Mouse (Mus musculus) urinary bladder, adult 2 months (tissue): ENCODE data around the gene Klkb1. TPM values are rescaled to one million over a fixed set of nuclear protein-coding genes. Genes with fewer than 3 reads are reported as not detected.
"Not testable (repeated sequence)": the region's sequence is repeated elsewhere in the genome, so short reads cannot be mapped to it uniquely, and the experiment has no call there.

Experiments used
- DNase-seq: peaks from one replicate; pipeline ENCODE4 v3.0.0; 2022; ENCODE audit warnings: low spot score
- polyA plus RNA-seq: library from polyadenylated mRNA; depleted of rRNA; stranded (reverse); fragments of >200 nt; gene quantifications from 2 replicates; pipeline ENCODE4 v1.2.3, GENCODE M21; 2012; rRNA removed

Klkb1 gene
- polyA plus RNA-seq = 0.01 and 0.03 TPM in 2 replicates

DNA sequence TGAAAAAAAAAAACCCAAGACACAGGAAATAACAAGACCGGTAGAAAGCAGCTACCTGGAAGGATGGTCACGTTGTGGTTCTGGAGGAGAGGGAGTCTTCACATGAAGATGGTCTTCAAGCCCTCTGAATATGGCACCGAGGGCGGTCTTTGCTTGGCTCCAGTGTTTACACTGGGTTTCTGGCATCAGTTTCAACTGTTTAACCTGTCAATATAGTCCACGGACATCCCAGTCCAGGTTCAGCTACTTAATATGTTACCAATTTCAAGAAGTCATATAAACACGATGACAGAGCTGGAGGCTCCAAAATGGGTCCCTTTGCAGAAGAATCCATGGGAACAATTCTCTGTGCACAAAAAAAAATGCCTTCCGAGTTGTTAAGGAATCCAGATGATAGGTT, at the start of gene Klkb1:
Klkb1 (minus strand) TSS at position 173 of the 400 bp plus-strand sequence.
- no peak for DNase-seq

DNA sequence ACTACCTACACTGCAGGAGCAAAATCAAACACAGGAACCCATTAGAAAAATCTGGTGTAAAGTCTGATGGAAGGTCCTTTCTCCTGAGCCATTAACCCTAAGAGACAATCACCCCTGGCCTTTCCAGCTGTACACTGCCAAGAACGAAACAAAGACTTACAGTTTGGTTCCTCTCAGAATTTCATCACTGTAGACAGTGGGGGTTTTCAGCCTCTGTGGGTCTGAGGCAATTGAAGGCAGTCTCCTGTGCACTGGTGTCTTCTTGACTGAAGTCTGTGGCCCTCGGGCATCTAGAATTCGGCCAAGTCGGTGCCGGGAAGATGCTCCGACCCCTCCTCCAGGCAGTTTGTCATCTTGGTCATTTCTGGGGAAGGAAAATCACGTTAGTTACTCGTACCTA, 49.6 kb upstream of the Klkb1 start:
- no peak for DNase-seq

DNA sequence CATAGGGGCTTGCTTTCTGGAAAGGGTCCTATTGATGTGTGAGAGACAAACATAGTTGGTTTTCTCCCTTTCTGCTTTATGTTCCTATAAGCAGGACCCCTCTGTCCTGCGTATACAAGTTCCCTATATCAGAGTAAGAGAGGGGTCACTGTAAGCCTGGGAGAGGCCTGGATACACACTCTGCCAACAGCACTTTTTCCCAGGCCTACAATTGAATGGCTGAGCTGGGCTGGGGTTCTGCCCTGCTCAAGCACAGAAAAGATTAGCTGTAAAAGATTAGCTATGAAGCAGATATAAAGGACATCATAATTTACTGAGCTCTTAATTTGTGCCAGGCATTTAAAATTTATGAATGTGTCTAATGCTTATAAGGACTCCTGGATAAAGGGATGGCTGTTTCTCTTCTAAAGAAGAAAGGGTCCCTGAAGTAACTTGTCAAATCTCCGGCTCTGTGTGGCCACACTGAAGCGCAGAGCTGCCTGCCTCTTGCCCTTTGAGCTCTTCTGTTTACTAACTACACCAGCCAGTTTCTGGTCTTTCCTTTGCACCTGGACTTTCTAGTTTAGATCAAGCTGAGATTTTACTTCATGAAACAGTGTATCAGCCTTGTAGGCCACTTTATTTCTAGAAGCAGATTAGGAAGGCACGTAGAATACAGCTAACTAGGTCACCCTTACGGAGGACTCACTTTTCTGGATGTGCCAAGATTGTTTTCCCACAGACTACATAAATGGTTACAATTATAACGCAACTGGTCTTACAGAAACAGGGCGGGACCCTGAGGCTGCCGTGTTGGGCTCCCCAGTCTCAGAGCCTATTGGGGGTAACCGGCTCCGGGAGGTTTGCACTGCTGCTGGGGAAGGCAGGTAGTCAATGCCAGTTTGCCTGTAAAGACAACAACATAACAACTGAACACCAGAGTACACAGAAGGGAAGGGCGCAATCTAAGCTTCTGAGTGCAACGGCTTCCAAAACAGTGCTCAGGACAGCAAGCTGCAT, 47.3 kb upstream of the Klkb1 start:
- DNase-seq = no peak

DNA sequence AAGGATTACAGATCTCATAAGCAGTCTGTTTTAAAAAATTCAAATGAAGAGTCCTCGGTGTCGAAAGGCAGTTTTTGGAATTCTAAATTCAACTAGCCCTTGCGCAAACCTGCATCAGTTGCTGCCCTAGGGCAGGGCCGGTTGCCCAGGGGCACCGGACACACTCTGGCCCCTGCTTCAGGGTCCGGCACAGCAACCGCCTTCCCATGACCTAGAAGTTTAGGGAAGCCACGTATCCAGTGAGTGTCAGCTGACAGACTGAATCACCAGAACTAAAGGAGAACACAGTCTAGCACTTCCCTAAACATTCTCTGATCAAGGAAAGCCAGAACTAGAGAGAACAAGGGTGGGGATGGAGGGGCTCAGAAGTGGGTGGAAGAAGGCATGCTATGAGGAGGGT, 38.8 kb upstream of the Klkb1 start:
- DNase-seq = no peak

DNA sequence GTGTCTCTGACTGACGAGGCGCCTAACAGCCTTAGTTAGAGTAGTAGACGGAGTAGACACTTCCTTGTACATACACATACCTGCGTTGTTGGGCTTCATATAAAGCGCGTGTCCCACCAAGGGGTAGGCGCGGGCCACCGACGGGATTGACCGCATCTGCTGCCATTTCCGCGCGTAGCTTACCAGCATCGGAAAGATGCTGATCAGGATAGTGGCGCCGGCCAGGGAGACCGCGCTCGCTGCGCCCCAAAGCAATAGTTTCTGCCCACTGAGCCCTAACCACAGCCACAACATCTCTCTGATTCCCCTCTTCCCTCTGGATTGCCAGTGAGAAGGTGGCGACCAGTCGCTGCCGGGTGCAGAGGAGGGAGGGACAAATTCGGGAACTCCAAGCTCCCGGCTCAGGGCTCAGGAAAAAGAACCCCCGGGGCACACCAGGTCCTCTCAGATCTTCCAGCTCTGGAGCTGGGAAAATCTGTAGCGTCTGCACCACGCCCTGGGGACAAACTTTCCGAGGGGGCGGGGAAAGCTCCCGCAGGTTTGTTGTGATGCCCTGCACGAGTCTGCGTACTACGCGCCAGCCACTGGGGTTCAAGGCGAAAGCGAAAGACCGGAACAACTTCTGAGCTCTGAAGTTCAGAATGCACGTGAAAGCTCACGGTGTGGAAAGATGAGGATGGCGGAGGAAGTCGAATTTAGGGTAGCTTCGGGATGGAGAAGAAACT, 38.2 kb upstream of the Klkb1 start, which contains the start of gene Cyp4v3:
Cyp4v3 (minus strand) TSS at position 532 of the 725 bp plus-strand sequence.
- peak; percentile 54 for DNase-seq

DNA sequence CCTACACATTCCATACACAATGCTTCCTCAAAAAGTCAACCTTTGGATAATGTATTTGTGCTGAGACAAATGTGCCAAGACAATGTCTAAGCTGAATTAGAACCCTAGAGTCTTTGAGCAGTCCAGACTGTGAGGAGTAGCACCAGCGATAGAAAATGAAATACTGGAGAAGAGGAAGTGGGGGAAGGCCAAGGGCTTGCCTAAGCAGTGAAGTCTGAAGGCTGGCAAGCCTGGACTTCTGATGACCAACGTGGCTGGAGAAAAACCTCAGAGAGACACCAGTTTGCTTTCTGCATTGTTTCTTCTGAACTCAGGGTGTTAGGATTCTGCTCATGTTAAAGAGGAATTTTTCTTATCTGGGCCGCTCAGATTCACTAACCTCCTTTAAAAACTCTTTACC, 36.2 kb upstream of the Klkb1 start:
- DNase-seq = no peak

DNA sequence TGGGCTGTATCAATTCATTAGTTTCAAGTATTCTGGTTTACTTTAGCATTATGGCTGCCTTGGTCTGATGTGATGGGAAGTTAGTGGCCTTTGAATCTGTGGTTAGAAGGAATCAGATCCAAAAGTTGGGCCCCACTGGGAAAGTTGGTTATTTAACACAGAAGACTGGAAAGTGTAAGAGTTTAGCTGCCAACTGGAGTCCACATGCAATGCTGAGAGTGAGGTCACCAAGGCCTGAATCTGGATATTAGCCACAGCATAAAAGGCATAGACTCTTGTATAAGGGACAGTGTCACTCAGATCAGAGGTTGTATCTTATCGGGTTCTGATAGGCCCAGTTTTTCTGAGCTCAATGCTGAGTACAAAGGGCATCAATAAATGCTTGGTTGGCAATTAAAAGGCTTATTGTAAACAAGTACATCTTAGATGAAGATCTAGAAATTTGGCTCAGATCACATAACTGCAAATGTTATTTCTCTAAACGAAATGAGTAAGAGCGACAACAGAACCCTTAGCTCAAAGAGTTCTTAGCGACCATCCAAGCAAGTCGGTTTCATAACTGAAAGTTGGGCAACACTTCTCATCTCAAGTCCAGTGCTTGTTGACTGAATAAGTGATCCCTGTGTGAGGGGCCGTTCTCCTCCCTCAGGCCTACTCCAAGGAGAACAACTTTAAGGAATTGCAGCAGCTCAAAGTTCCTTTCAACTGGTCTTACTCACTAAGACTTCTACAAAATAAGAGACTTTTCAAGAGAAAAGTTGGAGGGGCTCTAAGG, 34.7 kb upstream of the Klkb1 start:
- DNase-seq = no peak

DNA sequence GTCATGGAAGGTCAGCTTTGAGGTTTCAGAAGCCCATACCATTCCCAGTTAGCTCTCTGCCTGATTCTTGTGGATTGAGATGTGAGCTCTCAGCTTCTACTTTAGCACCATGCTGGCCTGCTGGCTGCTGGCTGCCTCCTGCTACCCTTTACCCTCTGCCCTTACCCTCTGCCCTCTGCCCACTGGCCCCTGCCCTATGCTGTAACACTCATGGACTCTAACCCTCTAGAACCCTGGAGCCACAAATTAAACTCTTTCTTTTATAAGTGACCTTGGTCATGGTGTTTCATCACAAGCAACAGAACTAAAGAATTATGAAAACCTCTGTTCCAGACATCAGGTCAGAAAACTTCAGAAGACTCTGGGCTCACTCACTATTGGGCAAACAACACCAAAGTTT, 32.4 kb upstream of the Klkb1 start:
- DNase-seq = not testable (repeated sequence)

DNA sequence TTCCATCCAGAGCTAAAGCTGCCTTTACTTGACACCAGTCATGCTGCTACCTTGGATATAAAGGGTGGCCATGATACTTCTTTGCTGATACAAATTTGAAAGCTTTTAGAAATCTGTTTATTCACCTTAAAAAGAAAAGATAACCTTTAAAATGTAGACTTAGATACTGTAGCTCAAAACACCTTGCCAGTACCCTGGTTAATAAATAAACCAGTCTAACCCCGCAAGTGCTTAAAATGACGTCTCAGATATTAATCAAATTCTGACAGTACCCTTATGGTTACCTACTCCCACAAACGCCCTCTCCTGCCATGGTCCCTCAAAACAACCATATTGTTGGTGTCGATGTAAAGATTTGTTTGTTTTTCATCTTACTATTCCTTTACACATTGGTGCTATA, 29.5 kb upstream of the Klkb1 start:
- no peak for DNase-seq

DNA sequence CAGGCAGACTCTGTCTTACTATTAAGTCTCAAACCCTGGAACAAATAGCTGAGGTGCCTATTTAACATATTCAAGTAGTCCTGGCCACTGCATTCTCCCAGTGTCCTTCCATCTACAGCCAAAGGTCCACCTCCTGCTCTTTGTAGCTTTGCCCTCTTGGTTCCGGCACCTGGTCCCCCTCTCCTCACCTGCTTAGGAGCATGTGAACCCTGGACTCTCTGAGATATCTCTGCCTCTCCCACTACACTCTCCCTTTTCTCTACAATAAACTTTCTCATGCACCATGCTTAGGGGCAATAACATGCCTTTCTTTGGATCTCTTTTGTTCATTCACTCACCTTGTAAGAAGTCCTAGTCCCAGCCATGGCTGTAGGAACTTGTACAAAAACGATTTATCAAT, 26.7 kb upstream of the Klkb1 start:
- no peak for DNase-seq

DNA sequence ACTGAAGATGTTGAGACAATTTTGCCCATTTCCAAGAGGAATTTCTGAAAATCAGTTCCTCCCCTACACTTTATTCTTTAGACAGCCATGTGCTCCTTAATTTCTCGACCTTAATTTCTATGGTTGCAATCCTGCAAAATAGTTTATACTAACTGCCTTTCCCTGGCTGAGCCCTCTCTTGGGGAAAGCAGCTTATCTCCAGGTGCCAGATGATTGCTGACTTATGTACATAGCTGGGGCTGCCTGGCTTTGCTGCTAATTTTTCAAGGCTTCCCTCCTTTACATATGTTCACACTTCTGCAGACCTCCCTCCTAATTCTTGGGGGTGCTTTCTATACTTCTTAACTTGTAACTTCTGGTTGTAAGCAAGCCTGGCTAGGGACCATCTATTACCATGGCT, 26.3 kb upstream of the Klkb1 start:
- no peak for DNase-seq

DNA sequence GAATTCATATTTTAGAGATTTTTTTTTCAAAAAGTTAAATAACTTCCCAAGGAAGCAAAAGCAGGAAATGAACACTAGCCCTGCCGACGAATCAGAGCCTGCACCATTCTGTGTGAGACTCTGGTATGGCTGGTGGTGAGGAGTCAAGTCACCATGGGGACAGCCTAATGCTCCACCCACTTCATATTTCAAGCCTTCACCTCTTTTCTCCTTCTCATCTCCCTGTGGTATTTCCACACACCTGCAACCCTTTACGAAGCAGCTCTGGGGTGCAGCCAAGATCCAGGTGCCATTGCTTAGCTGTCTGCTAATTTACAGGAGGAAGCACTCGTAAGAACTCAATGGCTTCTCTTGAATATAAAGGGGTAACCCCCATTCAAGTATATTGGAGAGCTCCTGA, 16.3 kb upstream of the Klkb1 start:
- DNase-seq = no peak

DNA sequence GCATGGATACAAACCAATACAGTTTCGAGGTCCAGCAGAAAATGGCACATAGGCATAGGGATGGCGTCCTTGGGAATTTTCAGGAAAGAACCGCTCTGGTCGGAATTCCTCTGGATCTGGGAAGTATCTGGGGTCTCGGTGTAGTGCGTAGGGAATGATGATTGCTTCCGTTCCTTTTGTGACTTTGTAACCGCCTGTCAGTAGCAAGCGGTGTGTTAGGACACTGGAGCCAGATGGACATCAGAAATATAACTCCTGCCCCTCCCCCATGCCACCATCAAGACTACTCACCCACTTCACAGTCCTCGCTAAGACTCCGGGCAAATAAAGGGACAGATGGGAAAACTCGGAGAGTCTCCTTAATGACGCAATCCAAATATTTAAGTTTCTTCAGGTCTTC, 13.7 kb upstream of the Klkb1 start, which contains the start of gene Gm45753:
Gm45753 (minus strand) TSS at position 101 of the 400 bp plus-strand sequence.
- no peak for DNase-seq

DNA sequence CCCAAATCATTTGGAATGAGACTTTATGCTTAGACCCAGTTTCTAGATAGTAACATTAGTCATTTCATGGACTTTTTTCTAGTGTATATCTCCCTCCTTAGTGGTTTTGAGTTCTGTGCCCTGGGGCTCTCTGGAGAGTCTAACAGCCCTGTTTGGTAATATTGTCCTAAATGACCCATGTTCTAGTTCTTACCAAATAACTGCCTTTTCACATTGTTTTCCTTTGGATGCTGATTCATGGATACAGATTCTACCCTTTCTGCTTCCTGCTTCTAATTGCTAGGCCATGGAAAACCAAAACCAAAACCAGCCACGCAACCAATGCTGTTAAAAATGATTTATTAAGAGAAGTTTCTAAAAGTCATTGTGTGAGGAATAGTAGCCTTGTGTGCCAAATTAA, 10.8 kb upstream of the Klkb1 start:
- DNase-seq = no peak

DNA sequence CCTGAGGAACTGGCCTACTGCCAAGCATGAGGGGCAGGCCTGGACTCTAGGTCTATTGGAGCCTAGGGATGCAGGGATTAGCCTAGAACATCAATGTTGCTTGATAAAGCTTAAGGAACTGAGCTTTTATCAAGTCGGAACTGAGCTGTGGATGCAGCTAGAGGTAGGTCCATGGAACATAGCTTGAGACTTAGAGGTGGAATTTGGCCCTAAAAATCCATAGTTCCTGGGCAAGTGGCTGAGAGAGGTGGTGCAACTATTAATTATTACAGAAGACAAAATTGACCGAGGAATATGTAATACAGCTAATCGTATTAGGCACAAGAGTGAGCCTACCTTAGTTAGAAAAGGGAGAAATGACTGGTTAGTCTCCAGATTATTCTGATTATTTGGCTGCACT, 9.7 kb upstream of the Klkb1 start:
- no peak for DNase-seq

DNA sequence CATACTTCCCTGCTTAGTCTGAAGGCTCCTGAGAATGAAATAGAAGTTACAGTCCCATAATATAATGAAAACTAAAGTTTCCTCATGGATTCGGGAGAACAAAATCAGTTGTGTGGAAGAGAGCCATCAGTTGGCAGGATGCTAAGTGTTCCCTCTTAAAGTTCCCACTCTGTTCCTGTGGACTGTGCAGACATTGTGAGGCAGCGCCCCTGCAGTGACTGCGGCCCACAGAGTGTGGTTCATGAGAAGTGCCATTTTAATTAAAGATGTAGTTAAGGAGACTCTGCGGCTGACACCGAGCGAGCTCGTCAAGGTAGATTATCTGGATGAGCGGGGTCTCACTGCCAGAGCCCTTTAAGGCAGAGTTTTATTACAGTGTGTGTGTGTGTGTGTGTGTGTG, 7.7 kb upstream of the Klkb1 start:
- DNase-seq = no peak

DNA sequence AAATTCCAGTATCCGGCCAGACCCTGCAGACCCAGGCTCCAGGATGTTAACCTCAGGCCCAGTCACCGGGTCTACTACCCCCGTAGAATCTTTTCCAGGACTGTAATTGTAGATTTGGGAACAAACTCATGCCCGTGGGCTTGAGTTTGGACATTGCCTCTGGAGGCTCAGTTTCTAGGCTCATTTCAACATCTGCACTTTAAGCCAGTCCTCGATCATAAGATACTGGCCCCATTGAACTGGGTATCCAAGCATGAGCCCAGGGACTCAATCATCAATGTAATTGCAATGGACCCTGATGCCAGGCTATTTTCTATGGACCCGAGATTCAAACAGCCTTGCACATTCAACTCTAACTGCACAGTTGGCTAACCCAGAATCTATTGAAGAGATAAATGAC, 617 bp upstream of the Klkb1 start:
- no peak for DNase-seq

DNA sequence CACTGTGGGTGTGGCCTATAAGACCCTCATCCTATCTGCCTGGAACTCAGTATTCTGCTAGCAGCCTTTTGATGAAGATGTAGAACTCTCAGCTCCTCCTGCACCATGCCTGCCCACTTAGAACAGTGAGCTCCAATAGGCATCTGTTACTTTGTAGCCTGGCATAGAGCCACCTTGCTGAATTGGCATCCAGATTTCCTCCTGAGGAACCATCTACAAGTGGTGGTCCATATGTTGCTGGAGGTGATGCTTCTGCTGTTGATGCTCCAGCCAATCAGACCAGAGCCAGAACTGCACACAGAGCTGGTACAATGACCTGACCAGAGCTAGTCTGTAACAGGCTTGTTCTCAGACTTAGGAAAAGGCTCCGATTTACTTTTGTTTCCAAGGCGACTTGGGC, 2.9 kb downstream of the Klkb1 start:
- DNase-seq = no peak

DNA sequence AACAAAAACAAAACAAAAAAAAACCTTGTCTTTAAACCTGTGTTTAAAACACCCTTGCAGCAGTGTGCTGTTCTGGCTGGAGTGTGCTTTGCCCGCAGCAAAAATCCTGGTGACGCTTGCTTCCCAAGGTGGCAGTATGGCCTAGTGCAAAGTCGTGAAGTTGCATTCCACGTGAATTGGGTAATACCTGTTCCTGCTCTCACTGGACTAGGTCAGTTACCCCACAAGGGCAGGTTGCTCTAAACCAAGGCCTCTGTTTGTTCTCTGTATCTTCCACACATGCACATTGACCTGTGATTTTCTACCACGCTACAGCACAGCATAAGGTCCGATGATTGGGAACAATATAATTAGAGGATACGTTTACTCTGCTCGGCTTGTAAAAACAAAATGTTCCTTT, 13.0 kb downstream of the Klkb1 start:
- DNase-seq = no peak

DNA sequence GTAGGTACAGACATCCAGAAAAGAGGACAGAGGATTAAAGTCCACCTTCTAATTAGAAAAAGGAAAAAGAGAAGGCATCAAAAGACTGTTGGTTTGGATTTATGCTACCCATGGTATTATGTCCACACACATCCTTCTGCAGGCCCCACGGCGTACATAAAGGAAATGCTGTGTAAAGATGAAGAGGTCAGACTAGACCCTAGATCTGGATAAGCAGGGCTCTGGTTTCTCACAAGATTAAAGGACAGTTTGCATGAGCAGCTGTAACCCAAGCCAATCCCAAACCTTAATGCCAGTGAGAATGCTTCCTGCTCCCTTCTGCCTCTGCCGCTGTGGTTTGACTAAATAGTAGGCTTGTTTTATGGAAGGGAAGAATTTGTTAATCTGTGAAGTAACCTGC, 17.2 kb downstream of the Klkb1 start:
- DNase-seq = no peak

DNA sequence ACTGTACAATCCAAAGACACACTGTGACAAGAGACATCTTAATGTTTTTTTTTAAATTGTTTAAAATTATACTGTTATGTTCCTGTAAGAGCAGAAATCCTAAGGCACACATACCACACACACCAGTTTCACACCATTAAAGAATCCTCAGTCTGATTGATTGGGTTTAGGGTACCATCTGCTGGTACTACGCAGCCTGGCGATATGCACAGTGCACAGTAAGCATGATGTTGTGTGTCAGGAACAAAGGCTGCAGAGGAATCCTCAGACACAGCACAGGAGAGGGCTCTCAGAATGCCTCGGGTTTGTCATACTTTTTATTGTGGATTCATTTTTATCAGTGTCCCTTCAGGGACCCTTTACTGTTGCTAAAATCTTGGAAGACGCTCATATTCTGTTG, 20.3 kb downstream of the Klkb1 start:
- no peak for DNase-seq

DNA sequence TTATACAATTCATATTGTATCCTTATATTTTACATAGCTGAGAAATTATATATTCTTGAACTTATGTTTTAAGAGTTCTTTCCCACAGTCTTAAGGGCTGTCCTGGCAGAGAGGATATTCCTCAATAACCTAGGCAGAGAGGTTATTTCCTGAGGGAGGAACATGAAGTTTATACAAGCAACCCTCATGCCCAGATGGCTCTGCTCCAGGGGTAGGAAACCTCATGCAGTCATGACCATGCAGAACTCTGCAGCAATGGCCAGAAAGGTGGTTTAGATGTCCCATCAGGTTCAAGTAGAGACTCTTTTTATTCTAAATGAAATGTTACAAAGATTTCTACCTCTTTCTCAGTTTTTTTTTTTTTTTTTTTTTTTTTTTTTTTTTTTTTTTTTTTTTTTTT, 25.6 kb downstream of the Klkb1 start:
- DNase-seq = no peak
